Mouse (Mus musculus) neural tube, embryonic 12.5 days (tissue): ENCODE data around the gene Zkscan6. TPM values are rescaled to one million over a fixed set of nuclear protein-coding genes. Genes with fewer than 3 reads are reported as not detected.

Experiments used
- ATAC-seq: fragments of 200-750 bp; cut with Nextera tagmentation; 2 replicates; pipeline ENCODE4 v1.8.0; 2017; ENCODE audit warnings: low read depth, mild to moderate bottlenecking, moderate TSS enrichment, moderate library complexity; ENCODE audit not compliant: low FRiP score
- H3K27ac ChIP-seq: fragments of 300-500 bp; sonication (generic); 2 replicates; pipeline ENCODE4 v1.5.1; 2016
- H3K27me3 ChIP-seq: fragments of 300-500 bp; sonication (generic); replicated peaks from 2 replicates; pipeline ENCODE4 v1.6.1; 2016; ENCODE audit warnings: mild to moderate bottlenecking
- H3K36me3 ChIP-seq: fragments of 300-500 bp; sonication (generic); 2 replicates; pipeline ENCODE4 v1.6.1; 2016; ENCODE audit warnings: mild to moderate bottlenecking
- H3K4me1 ChIP-seq: fragments of 300-500 bp; sonication (generic); 2 replicates; pipeline ENCODE4 v1.6.1; 2016
- H3K4me2 ChIP-seq: fragments of 300-500 bp; sonication (generic); replicated peaks from 2 replicates; pipeline ENCODE4 v1.6.1; 2016; ENCODE audit warnings: mild to moderate bottlenecking
- H3K4me3 ChIP-seq: fragments of 300-500 bp; sonication (generic); 2 replicates; pipeline ENCODE4 v1.5.1; 2016
- H3K9ac ChIP-seq: fragments of 300-500 bp; sonication (generic); 2 replicates; pipeline ENCODE4 v1.6.1; 2016; ENCODE audit warnings: mild to moderate bottlenecking
- H3K9me3 ChIP-seq: fragments of 300-500 bp; sonication (generic); 2 replicates; pipeline ENCODE4 v1.6.1; 2016; ENCODE audit warnings: mild to moderate bottlenecking
- WGBS: fragments of 180-500 bp; shearing (Covaris S2); methylation state at CpG from one replicate; pipeline ENCODE4 v1.1.7; 2016; 5-methylcytosine and 5-hydroxymethylcytosine counted together
- polyA plus RNA-seq: library from polyadenylated mRNA; unstranded; fragments of >200 nt; fragmentation: Nextera tagmentation; extraction: Ambion mirVana; gene quantifications from 2 replicates; pipeline ENCODE4 v1.2.1, GENCODE M21; 2016

Zkscan6 gene
- polyA plus RNA-seq, 1 experiment from 2014 or later, result 20.6 TPM

DNA sequence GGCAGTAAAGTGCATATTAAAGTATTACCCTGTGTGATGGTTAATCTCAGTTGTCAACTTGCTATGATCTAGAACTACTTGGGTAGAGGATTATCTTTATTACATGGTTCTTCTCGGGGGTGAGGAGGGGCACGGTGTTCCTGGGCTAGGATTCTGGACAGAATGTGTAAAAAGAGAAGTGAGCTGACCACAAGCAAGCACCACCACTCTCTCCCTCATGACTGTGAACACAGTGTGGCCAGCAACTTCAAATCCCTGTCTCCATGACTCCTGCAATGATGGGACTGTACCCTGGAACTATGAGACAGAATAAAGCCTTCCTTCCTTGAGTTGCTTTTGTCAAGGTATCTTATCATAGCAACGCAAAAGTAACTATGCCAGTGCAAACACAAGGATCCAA lies 25.4 kb upstream of the Zkscan6 start:
- no peak overlapping the region for H3K4me2 ChIP-seq
- no peak for ATAC-seq
- H3K4me1 ChIP-seq, result peaks cover 8% of the 10 kb centered on the region
- H3K9ac ChIP-seq, result no peak overlapping the region
- peaks cover 14% of the 10 kb centered on the region; the same call in 1 of the 2 replicates for H3K36me3 ChIP-seq
- H3K27me3 ChIP-seq, result no peaks in the 10 kb centered on the region
- WGBS, result 90% methylated on average over 3 of the region's 3 CpGs
- H3K9me3 ChIP-seq, result no peaks in the 10 kb centered on the region
- no peak overlapping the region for H3K27ac ChIP-seq
- H3K4me3 ChIP-seq, result no peak overlapping the region

- no peak overlapping the region for H3K4me3 ChIP-seq
- no peak for ATAC-seq
- H3K4me2 ChIP-seq, result peak overlapping the region; percentile 81
- no peaks in the 10 kb centered on the region for H3K27me3 ChIP-seq
- H3K27ac ChIP-seq, result no peak overlapping the region
- WGBS, result 94% methylated on average over 2 of the region's 2 CpGs
- no peaks in the 10 kb centered on the region for H3K36me3 ChIP-seq
- no peaks in the 10 kb centered on the region for H3K9me3 ChIP-seq
- H3K4me1 ChIP-seq, result peaks cover 15% of the 10 kb centered on the region
- H3K9ac ChIP-seq, result no peak overlapping the region
Observed at GRCm38 (mm10) chr11:65786160-65786559, 20.8 kb upstream of the Zkscan6 start.

DNA sequence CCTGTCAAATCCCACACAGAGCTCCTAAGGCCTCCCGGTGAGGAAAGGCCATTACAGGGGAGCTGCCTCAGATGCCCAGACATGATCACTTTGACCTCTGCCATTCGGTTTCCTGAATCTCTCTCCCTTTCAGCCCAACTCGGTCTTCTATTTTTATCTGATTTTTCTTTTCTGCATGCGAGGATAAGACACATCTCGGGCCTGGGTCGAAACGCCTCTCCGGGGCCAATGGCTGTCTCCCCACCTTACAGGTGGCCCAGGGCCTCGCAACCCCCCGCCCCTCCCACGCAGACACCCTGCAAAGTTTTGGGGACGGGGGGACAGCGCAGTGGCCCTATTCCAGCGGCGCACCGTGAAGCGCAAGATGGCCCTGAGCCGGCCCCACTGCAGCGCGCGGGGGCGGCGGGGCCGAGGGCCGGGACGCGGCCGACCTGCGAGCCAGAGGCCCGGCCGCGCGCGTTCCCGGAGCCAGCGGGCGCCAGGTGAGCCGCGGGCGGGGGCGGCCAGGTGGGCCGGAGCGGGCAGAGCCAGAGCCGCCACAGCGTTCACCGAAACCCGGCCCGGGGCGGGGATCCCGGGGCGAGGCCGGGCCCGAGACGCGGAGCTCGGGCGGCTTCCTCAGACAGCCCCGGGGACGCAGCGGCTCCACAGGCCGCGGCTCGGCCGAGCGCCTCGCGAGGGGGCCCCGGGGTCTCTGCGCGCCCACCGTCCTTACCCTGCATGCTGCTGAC lies 19.4 kb upstream of the Zkscan6 start:
- peak overlapping the region; percentile 81 for H3K4me2 ChIP-seq
- peak overlapping the region; percentile 72 for H3K27ac ChIP-seq
- H3K9ac ChIP-seq, result peak overlapping the region; percentile 99
- H3K27me3 ChIP-seq, result no peaks in the 10 kb centered on the region
- H3K4me1 ChIP-seq, result peaks cover 15% of the 10 kb centered on the region
- WGBS, result under 1% methylated on average over 71 of the region's 71 CpGs
- no peaks in the 10 kb centered on the region for H3K36me3 ChIP-seq
- peak overlapping the region; percentile 98 for H3K4me3 ChIP-seq
- no peaks in the 10 kb centered on the region for H3K9me3 ChIP-seq
- peak; percentile 82 for ATAC-seq

DNA sequence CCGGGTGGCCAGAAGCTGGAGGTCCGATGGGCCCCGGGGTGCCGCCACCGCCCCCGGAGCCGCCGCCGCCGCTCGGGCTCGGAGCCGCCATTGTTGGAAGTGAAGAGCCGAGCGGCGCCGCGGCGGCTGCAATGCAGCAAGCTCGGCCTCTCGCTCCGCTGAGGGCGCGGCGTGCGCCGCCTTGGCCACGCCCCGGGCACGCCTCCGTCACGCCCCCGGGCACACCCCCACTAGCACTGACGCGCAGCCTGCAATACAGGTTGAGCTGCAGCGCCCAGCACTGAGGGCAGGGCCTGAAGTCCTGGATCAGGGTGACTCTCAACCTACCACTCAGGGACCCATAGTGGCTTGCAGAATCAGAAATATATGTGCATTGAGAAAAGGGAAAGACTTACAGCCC lies 18.8 kb upstream of the Zkscan6 start, which contains the start of gene Map2k4:
Gene Map2k4, minus strand, starts transcription at position 144 of the 400 bp plus-strand sequence.
- H3K4me1 ChIP-seq, result peaks cover 15% of the 10 kb centered on the region
- no peaks in the 10 kb centered on the region for H3K36me3 ChIP-seq
- peak; percentile 100 for ATAC-seq
- H3K4me2 ChIP-seq, result peak within 1 kb of the TSS; percentile 81
- H3K27ac ChIP-seq, result peak within 1 kb of the TSS; percentile 72
- no peaks in the 10 kb centered on the region for H3K9me3 ChIP-seq
- H3K4me3 ChIP-seq, result peak within 1 kb of the TSS; percentile 98
- no peaks in the 10 kb centered on the region for H3K27me3 ChIP-seq
- peak within 1 kb of the TSS; percentile 99 for H3K9ac ChIP-seq
- 1% methylated on average over 34 of the region's 36 CpGs for WGBS

GRCm38 (mm10) chr11:65794428-65795219 lies 12.4 kb upstream of the Zkscan6 start:
- ATAC-seq, result no peak
- WGBS, result 81% methylated on average over 10 of the region's 10 CpGs
- no peaks in the 10 kb centered on the region for H3K27me3 ChIP-seq
- no peaks in the 10 kb centered on the region for H3K9me3 ChIP-seq
- H3K4me1 ChIP-seq, result no peaks in the 10 kb centered on the region
- no peak overlapping the region for H3K4me2 ChIP-seq
- no peaks in the 10 kb centered on the region for H3K36me3 ChIP-seq
- H3K27ac ChIP-seq, result no peak overlapping the region
- H3K9ac ChIP-seq, result no peak overlapping the region
- no peak overlapping the region for H3K4me3 ChIP-seq

DNA sequence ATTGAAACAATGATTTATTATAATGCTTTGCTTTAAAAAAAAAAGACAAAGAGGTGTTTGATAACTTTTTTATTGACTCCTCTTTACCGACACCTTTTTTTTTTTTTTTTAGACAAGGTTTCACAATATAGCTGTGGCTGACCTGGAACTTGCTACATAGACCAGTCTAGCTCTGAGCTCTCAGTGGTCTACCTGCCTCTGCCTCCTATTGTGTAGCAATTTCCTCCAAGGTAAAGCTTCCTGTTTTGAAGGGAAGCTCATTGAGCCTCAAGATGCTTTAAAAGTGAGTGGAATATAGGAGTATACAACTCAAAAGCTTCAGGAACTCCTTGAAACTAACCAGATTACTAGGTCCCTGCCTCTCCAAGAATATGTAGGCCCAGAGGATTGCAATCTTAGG lies 11.1 kb upstream of the Zkscan6 start:
- ATAC-seq, result no peak
- no peaks in the 10 kb centered on the region for H3K36me3 ChIP-seq
- no peaks in the 10 kb centered on the region for H3K27me3 ChIP-seq
- H3K27ac ChIP-seq, result no peak overlapping the region
- H3K9me3 ChIP-seq, result no peaks in the 10 kb centered on the region
- 82% methylated on average over 1 of the region's 1 CpGs for WGBS
- no peak overlapping the region for H3K9ac ChIP-seq
- no peak overlapping the region for H3K4me3 ChIP-seq
- H3K4me2 ChIP-seq, result no peak overlapping the region
- no peaks in the 10 kb centered on the region for H3K4me1 ChIP-seq

- ATAC-seq, result no peak
- WGBS, result 76% methylated on average over 3 of the region's 3 CpGs
- Histone ChIP-seq H3K36me3 (no peaks in the 10 kb centered on the region), H3K9me3 (no peaks in the 10 kb centered on the region), H3K4me3 (no peak overlapping the region), H3K27ac (no peak overlapping the region), H3K9ac (no peak overlapping the region), H3K4me1 (0 out of 2 replicates have a peak, but pooled peaks cover 3% of the 10 kb centered on the region), H3K4me2 (no peak overlapping the region), H3K27me3 (no peaks in the 10 kb centered on the region)
Observed at GRCm38 (mm10) chr11:65801899-65802298, 5.1 kb upstream of the Zkscan6 start.

DNA sequence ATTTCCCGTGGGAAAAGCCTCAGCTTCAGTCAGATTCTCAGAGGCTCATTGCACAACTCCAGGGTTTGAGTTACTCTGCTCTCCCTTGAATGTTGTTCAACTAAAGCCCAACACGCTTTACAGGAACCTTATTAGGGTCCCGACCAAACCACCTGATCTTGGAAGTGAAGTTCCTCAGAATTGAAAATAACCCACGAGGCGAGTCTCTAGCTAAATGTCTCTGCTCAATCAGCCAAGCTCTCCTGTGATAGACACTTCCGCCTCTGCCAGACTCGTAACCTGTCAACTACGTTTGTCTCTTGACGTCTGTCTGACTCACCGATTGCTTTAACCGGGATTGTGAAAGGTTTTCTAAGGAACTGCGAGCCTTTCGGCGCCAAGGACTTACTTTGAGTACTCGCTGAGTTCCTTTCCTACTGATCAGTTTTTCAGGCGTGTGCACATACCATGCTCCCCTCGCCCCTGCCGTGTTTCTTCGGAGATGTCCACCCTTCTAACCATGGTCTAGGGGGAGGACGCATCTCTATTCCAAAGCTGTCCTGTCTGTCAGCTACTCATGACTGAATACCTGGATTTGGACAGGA lies 562 bp upstream of the Zkscan6 start:
- H3K4me3 ChIP-seq, result peak overlapping the region; percentile 80
- no peaks in the 10 kb centered on the region for H3K27me3 ChIP-seq
- H3K4me2 ChIP-seq, result peak overlapping the region; percentile 89
- H3K9ac ChIP-seq, result peak overlapping the region; percentile 48; the same call in 1 of the 2 replicates
- H3K9me3 ChIP-seq, result no peaks in the 10 kb centered on the region
- no peaks in the 10 kb centered on the region for H3K36me3 ChIP-seq
- ATAC-seq, result peak; percentile 52; the same call in 1 of the 2 replicates
- H3K4me1 ChIP-seq, result peaks cover 8% of the 10 kb centered on the region; the same call in 1 of the 2 replicates
- no peak overlapping the region for H3K27ac ChIP-seq
- 2% methylated on average over 20 of the region's 20 CpGs for WGBS

- H3K9ac ChIP-seq, result peak overlapping the region; percentile 74
- peak overlapping the region; percentile 80 for H3K4me3 ChIP-seq
- ATAC-seq, result peak; percentile 27
Observed at GRCm38 (mm10) chr11:65807601-65808000, 626 bp downstream of the Zkscan6 start.

DNA sequence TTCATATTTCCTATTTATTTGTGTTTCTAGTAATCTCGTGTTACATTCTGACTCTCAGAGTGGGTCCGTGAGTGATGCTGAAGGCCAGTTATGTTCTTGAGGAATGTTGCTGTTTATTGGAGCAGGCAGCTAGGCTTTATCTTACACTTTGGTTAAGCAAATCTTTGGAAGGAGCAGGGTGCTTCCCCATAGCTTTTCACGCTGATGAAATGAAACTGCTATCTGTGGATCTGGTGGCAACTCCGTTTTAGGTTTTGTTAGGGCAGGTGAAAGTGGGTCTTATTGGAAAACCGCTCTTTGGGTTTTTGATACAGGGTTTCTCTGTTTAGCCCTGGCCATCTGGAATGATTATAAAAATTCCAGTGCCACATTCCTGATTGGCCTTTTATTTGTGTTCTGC lies 5.1 kb downstream of the Zkscan6 start:
- Histone ChIP-seq H3K36me3 (peaks cover 23% of the 10 kb centered on the region), H3K4me1 (peaks cover 8% of the 10 kb centered on the region; the same call in 1 of the 2 replicates), H3K9me3 (no peaks in the 10 kb centered on the region), H3K4me2 (no peak overlapping the region), H3K27me3 (no peaks in the 10 kb centered on the region), H3K27ac (no peak overlapping the region), H3K9ac (no peak overlapping the region), H3K4me3 (no peak overlapping the region)
- ATAC-seq, result no peak
- WGBS, result 31% methylated on average over 5 of the region's 5 CpGs

More at GRCm38 (mm10) chr11:65807601-65808000, 626 bp downstream of the Zkscan6 start:
- Histone ChIP-seq H3K4me1 (peaks cover 11% of the 10 kb centered on the region; the same call in 1 of the 2 replicates), H3K9me3 (no peaks in the 10 kb centered on the region), H3K27me3 (no peaks in the 10 kb centered on the region), H3K27ac (no peak overlapping the region), H3K36me3 (no peaks in the 10 kb centered on the region), H3K4me2 (peak overlapping the region; percentile 89)
- WGBS, result 52% methylated on average over 7 of the region's 7 CpGs

GRCm38 (mm10) chr11:65814381-65814780 lies 7.4 kb downstream of the Zkscan6 start:
- Histone ChIP-seq H3K36me3 (peaks cover 26% of the 10 kb centered on the region), H3K4me2 (no peak overlapping the region), H3K9ac (no peak overlapping the region), H3K4me3 (no peak overlapping the region), H3K27ac (no peak overlapping the region), H3K9me3 (no peaks in the 10 kb centered on the region), H3K4me1 (0 out of 2 replicates have a peak, but pooled peaks cover 4% of the 10 kb centered on the region), H3K27me3 (no peaks in the 10 kb centered on the region)
- ATAC-seq, result no peak
- 94% methylated on average over 9 of the region's 9 CpGs for WGBS

DNA sequence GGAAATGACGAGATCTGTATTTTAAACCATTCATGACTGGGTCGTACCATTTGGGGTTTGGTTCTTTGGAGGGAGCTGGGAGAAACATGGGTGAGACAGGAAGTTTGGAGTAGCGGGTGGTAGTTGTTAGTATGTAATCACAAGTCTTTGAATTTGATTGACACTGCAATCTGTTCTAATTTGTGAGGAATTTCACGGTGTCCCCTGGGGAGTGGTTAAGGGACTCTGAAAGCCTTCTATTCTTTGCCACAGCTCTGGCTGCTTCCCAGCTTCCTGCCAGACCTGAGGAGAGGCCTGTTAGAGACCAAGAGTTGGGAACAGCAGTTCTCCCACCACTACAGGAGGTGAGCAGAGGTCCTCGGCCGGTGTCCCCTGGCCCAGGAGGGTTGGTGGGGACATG lies 9.3 kb downstream of the Zkscan6 start:
- H3K4me3 ChIP-seq, result no peak overlapping the region
- H3K9ac ChIP-seq, result no peak overlapping the region
- no peaks in the 10 kb centered on the region for H3K9me3 ChIP-seq
- no peak for ATAC-seq
- H3K27ac ChIP-seq, result no peak overlapping the region
- peaks cover 27% of the 10 kb centered on the region for H3K36me3 ChIP-seq
- no peaks in the 10 kb centered on the region for H3K27me3 ChIP-seq
- no peak overlapping the region for H3K4me2 ChIP-seq
- WGBS, result 63% methylated on average over 6 of the region's 6 CpGs
- 0 out of 2 replicates have a peak, but pooled peaks cover 4% of the 10 kb centered on the region for H3K4me1 ChIP-seq
